Mouse (Mus musculus): Measurements from ENCODE around the gene Rpl7l1.

GRCm38 (mm10) chr17:46728496-46728895 lies 54.0 kb downstream of the Rpl7l1 start:
- no peak for TF ChIP-seq CTCF (IDR thresholded peaks at IDR 0.05; ENCODE audit: extremely low read depth, insufficient read depth, insufficient read length, insufficient replicate concordance)
- TF ChIP-seq POLR2A (IDR thresholded peaks at IDR 0.05; ENCODE audit: low read depth, low read length), result no peak
